Mouse (Mus musculus) neural tube, embryonic 12.5 days (tissue): ENCODE measurements at regions not wholly inside any gene's neighbourhood (a gene's known extent, or its start where the extent isn't known, plus 50 kb on each side); places are given as distances from the start of the nearest gene placed in this dataset.

Experiments used
- ATAC-seq: fragments of 200-750 bp; cut with Nextera tagmentation; 2 replicates; pipeline ENCODE4 v1.8.0; 2017; ENCODE audit warnings: low read depth, mild to moderate bottlenecking, moderate TSS enrichment, moderate library complexity; ENCODE audit not compliant: low FRiP score
- H3K27ac ChIP-seq: fragments of 300-500 bp; sonication (generic); 2 replicates; pipeline ENCODE4 v1.5.1; 2016
- H3K27me3 ChIP-seq: fragments of 300-500 bp; sonication (generic); replicated peaks from 2 replicates; pipeline ENCODE4 v1.6.1; 2016; ENCODE audit warnings: mild to moderate bottlenecking
- H3K36me3 ChIP-seq: fragments of 300-500 bp; sonication (generic); 2 replicates; pipeline ENCODE4 v1.6.1; 2016; ENCODE audit warnings: mild to moderate bottlenecking
- H3K4me1 ChIP-seq: fragments of 300-500 bp; sonication (generic); 2 replicates; pipeline ENCODE4 v1.6.1; 2016
- H3K4me2 ChIP-seq: fragments of 300-500 bp; sonication (generic); replicated peaks from 2 replicates; pipeline ENCODE4 v1.6.1; 2016; ENCODE audit warnings: mild to moderate bottlenecking
- H3K4me3 ChIP-seq: fragments of 300-500 bp; sonication (generic); 2 replicates; pipeline ENCODE4 v1.5.1; 2016
- H3K9ac ChIP-seq: fragments of 300-500 bp; sonication (generic); 2 replicates; pipeline ENCODE4 v1.6.1; 2016; ENCODE audit warnings: mild to moderate bottlenecking
- H3K9me3 ChIP-seq: fragments of 300-500 bp; sonication (generic); 2 replicates; pipeline ENCODE4 v1.6.1; 2016; ENCODE audit warnings: mild to moderate bottlenecking
- WGBS: fragments of 180-500 bp; shearing (Covaris S2); methylation state at CpG from one replicate; pipeline ENCODE4 v1.1.7; 2016; 5-methylcytosine and 5-hydroxymethylcytosine counted together

DNA sequence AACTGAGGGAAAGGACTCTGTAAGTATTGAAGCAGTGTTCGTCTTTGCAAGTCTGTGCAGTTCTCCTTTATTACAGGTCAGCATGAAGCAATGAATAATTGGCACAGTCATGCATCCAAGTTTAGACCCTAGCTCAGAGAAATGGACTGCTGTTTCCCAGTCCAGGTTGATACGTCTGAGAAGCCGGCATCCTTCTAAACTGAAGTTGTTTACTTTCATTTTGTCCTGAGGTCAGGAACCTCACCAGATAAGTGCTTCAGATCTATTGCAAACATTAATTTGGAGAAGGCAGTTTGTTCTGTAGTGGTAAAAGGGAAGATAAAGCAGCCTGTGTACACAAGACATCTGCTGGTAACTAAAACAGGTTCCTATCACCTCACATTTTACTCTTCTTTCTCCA lies 1165.6 kb upstream of the Tenm4 start:
- Histone ChIP-seq H3K9ac (no peak overlapping the region), H3K36me3 (no peaks in the 10 kb centered on the region), H3K9me3 (no peaks in the 10 kb centered on the region), H3K27ac (no peak overlapping the region), H3K4me3 (no peak overlapping the region), H3K4me1 (no peaks in the 10 kb centered on the region), H3K4me2 (no peak overlapping the region), H3K27me3 (no peaks in the 10 kb centered on the region)
- no peak for ATAC-seq
- 77% methylated on average over 3 of the region's 3 CpGs for WGBS

DNA sequence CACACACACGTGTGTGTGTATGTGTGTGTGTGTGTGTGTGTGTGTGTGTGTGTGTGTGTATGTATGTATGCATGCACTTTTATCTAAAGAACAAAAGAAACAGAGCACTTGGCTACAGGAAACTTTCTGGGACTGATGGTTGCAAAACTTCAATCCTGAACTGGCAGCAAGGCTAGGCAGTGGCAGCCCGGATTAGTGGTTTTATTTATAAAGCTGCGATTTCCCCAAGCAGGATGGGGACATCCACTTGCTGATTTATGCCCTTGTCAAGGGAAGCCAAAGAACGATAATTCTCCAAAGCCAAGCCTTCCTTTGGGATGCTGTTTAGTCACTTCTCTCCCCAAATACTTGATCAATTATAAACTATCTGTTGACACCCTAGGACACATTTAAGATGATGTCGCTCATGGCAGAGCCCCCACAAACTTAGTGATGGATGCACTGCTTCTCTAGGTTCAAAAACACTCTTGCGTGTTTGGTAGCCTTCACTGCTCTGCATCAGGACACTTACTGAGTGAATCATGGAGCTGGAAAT lies 1162.1 kb upstream of the Tenm4 start:
- H3K27me3 ChIP-seq = no peaks in the 10 kb centered on the region
- H3K27ac ChIP-seq = no peak overlapping the region
- H3K36me3 ChIP-seq = no peaks in the 10 kb centered on the region
- 71% methylated on average over 6 of the region's 6 CpGs for WGBS
- H3K9ac ChIP-seq = no peak overlapping the region
- no peak overlapping the region for H3K4me2 ChIP-seq
- no peak for ATAC-seq
- H3K4me1 ChIP-seq = no peaks in the 10 kb centered on the region
- H3K4me3 ChIP-seq = no peak overlapping the region
- no peaks in the 10 kb centered on the region for H3K9me3 ChIP-seq

DNA sequence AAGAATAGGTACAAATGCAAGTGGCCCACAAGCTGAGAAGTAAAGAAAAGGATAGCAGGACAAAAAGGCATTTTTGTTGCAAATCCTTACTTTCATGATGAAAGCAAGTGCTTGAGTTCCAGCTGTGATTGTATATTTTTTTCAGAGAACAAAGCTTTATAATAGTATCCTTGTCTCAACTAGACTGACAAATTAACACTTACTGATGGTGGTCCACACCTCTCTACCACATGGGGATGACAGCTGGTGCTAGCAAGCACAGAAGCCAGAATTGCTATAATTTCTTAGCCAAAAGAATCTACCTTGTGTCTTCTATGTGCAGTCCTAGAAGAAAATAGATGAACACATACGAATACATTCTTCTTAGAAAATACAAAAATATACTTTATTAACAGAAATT lies 1150.8 kb upstream of the Tenm4 start:
- H3K36me3 ChIP-seq = no peaks in the 10 kb centered on the region
- H3K9me3 ChIP-seq = no peaks in the 10 kb centered on the region
- H3K27me3 ChIP-seq = no peaks in the 10 kb centered on the region
- H3K9ac ChIP-seq = no peak overlapping the region
- no peak overlapping the region for H3K27ac ChIP-seq
- 78% methylated on average over 1 of the region's 1 CpGs for WGBS
- no peak for ATAC-seq
- H3K4me3 ChIP-seq = no peak overlapping the region
- no peaks in the 10 kb centered on the region for H3K4me1 ChIP-seq
- no peak overlapping the region for H3K4me2 ChIP-seq

DNA sequence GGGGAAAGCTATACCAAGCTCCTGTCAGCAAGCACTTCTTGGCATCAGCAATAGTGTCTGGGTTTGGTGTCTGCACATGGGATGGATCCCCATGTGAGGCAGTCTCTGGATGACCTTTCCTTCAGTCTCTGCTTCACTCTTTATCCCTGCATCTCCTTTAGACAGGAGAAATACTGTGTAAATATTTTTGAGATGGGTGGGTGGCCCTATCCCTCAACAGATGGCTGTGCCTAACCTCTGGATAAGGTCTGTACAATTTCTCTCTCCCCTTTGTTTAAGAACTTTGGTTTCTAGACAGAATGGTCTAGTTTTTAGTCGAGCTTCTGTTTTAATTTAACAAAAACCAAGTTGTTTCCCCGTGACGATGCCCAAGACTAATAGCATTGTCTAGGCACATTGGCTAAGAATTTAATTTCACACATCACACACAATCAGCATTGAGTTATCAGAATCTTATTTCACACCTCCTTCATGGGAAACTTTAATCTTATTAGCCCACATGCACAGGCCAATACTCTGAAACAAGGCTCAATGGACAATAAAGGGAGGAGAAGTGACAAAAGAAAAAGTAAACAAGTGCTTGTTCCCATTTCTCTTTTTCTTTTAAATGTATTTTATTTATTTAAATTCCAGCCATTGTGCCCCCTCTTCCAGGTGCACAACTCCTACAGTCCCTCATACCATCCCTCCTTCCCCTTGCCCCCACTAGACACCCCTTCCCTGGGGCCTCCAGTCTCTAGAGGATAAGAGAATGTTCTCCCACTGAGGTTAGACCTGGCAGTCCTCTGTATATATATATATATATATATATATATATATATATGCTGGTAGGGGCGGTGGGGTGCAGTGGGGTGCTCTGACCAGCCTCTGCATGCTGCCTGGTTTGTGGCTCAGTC lies 1142.9 kb upstream of the Tenm4 start:
- no peak overlapping the region for H3K27ac ChIP-seq
- WGBS = 78% methylated on average over 4 of the region's 4 CpGs
- H3K36me3 ChIP-seq = no peaks in the 10 kb centered on the region
- ATAC-seq = no peak
- H3K9me3 ChIP-seq = no peaks in the 10 kb centered on the region
- no peak overlapping the region for H3K9ac ChIP-seq
- no peaks in the 10 kb centered on the region for H3K4me1 ChIP-seq
- H3K4me2 ChIP-seq = no peak overlapping the region
- no peak overlapping the region for H3K4me3 ChIP-seq
- no peaks in the 10 kb centered on the region for H3K27me3 ChIP-seq
